Mouse (Mus musculus) kidney, postnatal 14 days (tissue): ENCODE measurements around the gene Resf1.
"Not testable (repeated sequence)": the region's sequence is repeated elsewhere in the genome, so short reads cannot be mapped to it uniquely, and the experiment has no call there.

ENCODE experiments used
- DNase-seq: peaks from one replicate; pipeline ENCODE4 v3.0.0; 2022; ENCODE audit warnings: mixed read lengths

Resf1 gene

DNA sequence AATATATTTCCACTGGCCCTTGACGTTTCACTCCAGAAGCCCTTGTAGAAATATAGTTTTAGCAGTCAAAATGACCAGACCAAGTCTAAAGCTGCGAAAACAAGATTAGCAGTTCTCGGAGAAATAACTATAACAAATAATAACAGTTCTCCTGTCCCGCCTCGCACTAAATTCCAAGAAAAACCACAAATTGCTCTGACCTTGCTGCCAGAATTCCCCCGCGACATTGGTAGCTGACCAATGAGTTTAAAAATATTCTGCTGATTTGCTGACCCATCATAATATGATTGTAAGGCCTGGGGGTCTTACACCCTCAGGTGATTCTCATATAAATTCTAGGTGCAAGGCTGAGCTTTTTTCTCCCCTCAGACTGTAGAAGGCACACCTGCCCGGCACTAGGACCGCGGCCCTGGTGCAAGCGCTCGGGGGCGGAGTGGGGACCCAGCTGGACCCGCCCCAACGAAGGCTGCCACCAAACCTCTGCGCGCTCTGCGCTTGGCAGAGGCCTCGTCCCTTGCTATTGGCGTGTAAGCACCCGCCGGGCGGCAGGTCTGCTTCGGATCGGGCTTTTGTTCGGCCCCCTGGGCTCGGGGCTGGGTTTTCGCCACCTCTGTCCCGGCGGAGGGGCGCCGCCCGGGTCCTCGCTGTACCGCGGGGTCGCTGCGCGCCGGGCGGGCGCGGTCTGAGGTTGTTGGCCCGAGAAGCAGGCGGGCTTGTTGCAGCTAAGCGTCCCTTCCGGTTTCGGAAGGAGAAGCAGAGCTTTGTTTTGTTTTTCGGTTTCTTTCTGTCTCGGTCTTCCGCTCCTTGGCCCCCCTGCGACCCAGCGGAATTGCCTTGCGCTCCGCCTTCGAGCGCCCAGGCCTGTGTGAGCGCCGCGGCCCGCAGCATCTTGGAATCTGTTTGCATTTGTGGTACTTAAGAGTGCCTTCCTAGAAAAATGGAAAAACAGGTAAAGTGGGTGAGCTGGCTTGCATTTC, at the start of gene Resf1:
Gene Resf1, plus strand, starts transcription at position 459 of the 977 bp plus-strand sequence.
- peak; percentile 93 for DNase-seq

DNA sequence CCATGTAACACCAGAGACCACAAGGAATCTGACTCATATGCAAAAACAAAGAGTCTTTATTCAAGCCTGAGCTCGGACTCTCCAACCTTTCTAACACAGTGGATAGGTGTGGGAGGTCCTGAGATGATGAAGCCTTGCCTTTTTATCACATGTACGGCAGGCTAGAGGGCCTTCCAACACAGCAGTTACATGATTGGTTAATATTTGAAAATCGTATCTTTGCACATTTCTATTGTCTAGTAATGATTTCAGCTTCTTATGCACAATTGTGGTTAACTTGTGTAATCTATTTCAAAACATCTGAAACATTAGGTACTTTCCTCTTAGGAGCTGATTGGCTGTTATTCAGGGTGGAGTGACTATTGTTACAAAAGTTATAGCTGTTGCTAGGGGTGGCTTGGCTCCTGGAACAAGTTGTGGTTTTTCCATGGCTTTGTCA, 48.4 kb upstream of the Resf1 start:
- DNase-seq = no peak

DNA sequence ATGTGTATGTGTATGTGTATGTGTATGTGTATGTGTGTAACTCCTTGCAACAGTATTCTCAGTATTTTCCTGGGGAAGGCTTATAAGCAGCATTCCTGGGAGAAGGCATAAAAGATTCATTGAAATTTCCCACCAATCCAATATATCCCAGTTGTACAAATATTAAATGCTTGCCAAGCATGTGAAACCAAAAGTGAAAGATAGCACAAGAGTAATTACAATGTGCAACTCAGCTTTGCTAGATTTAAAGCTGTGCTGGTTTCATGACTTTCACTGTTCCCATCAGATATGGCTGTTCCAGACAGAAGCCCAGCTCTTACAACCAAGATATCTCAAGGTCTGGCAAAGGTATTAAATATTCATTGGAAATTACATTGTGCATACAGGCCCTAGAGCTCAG, 41.3 kb upstream of the Resf1 start:
- no peak for DNase-seq

DNA sequence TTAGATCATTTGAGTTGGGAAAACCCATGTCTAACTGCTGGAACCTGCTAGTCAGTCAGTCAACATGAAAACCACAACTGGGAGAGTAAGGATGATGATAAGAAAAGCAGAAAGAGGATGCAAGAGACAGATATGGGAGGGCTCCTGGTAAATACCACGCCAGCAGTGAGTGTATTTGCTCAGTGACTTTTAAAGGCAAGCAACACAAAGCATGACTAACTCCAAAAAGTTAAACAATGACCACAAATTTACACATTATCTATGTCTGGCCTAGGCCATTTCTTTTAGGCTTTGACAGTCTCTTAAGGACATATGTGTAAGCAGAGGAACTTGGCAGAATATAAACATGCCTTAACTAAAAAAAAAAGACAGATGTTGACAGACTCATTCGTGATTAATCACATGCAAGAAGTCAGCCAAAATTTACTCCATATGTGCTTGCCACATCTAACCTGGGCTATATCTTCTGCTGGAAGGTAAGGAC, 30.9 kb upstream of the Resf1 start:
- no peak for DNase-seq

DNA sequence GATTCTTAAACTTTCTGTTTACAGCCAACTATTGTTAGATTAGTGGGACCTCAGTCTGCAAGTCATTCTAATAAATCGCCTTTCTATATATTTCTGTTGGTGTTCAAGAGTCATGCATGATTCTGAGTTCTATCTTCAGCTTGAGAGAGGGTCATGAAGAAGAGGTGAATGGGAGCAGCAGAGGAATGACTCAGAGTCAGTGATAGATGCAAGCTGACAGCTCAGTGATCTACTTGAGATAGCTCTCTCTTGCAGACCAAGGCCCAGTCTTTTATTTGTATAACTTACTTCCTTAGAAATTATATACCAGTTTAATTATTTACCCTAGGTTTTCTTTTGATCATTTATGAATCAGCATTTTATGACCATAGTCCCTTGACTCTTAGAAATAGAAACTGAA, 30.3 kb upstream of the Resf1 start:
- DNase-seq = no peak

DNA sequence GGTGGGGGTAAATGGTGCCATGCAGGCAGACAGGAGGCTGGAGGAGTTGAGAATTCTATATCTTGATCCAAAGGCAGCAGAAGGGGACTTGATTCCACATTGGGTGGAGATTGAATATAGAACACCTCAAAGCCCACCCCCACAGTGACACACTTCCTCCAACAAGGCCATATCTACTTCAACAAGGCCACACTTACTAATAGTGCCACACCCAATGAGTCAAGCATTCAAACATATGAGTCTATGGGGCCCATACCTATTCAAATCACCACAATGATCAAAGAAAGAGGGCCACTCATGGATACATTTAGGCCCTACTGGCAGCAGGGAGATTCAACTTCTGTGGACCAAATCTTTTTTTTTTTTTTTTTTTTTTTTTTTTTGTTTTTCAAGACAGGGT, 28.7 kb upstream of the Resf1 start:
- no peak for DNase-seq

DNA sequence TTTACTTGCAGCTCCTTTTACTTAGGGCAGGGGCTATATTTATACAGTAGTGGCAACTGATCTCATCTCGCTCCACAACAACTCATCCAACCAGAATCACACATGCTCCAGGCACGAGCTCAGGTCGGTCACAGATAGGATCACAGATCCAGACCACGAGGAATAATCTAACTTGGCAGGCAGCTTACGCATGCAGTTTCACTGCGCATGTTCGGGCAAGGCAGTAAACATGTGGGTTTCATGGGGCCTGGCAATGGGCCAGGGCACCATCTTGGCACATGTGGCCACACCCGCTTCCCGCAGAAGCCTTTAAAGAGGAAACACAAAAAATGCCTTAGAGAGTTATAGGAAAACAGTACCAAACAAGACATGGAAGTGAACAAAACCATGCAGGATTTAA, 21.0 kb upstream of the Resf1 start:
- DNase-seq = not testable (repeated sequence)

DNA sequence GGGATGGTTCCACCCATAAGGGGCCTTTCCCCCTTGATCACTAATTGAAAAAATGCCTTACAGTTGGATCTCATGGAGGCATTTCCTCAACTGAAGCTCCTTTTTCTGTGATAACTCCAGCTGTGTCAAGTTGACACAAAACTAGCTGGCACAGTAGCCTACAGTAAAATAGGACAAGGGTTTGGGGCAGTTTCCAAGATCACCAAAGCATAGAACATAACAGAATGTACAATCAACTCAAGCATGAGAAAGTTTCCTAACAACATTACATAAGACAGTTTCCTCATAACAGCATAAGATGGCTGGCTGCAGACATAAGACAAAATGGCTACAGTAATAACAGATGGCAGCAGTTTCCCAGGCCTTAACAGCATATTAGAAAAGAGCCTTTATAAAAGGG, 6.0 kb upstream of the Resf1 start:
- DNase-seq = not testable (repeated sequence)

DNA sequence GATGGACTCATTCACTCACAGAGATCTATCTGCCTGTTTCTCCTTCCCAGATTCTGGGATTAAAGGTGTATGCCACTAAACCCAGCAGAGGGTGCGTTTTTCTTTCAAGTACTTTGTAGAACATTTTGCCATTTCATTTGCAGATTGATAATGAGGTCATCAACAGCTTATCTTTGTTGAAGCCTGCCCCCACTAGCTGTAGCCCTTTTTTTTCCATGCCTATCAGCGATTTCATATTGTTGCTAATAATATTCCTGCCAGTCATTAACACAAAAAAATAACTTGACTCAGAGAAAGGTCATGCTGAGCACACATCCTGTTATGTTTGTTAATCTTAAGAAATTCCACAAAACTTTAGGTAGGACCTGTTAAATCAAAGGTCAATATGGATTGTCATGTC, 2.1 kb upstream of the Resf1 start:
- DNase-seq = no peak

DNA sequence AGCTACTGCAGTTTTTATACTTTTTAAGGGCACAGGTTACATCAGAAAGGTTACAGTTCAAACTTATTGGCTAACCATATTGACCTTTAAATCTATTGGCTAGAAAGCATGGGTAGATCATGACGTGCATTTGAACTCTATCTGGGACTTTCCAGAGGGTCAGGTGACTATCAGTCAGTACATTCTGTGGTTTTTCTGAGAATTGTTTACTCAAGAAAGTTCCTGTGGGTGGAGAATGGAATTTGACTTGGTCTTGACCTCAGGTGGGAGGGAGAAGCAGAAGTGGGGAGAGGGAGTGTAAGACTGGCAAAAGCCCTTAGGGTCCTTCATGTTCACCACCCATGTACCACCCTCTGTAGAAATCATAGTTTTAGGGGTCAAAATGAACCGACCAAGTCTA, 1.4 kb upstream of the Resf1 start:
- no peak for DNase-seq

DNA sequence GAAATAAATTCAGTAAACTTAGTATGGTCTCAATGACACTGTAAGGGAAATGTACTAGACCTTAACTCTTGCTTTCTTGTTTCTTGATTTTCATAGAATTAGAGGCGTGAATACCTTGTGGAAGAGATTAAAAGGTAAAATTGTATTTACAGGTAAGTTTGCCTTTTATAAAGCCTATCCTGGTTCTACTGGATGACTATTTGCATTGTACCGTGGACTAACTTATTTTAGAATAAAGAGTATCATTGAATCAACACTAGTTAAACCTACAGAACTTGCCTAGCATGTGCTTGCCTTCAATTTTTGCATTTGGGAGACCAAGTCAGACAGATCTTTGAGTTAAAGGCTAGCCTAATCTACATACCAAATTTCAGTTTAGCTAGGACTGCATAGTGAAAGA, 1.0 kb downstream of the Resf1 start:
- DNase-seq = no peak

DNA sequence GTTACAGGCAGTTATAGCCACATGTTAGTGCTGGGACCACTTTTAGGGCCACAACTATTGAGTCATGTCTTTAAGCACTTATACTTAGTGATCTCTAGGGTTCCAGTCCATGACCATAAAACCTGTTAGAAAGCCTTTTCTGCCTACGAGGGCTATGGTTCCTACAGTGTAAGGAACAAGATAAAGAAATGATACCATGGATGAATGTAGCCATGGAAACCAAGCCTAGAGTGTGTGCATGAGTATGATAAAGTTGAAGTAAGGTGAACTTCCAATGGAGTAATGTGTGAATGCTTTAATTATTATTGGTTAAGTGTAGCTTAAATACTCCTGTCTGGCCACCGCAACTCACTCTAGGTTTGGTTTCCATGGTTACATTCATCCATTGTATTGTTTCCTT, 1.8 kb downstream of the Resf1 start:
- DNase-seq = no peak

DNA sequence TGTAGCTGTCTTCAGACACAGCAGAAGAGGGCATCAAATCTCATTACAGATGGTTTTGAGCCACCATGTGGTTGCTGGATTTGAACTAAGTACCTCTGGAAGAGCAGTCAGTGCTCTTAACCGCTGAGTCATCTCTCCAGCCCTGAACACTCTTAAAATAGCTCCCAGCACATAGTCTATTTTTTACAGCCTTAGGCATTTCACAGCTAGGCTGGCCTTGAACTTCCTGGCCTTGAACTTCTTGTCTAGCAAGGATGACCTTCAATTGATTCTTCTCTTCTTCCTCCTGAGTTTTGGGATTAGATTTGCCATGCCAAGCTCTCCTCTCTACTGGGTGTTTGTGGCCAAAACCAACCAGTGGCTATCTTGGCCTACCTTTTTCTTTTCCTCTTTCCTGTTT, 2.6 kb downstream of the Resf1 start:
- DNase-seq = no peak

DNA sequence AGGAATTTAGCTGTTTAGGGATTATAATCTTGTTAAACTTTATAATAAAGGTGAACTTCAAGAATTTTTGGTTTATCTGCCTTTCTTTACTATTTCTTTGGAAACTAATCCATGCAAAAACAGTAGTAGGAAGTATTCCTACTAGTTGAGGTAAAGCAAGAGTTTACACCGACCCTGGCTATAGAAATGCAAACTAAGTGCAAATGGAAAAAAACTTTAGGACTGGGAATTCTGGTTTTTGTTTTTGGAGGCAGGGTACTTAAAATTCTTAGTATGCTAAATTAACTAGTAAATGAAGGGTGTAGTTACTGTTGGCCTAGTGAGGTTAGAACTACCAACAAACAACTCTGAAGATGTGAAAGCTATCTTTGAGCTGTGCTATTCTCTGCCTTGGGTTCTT, 3.0 kb downstream of the Resf1 start:
- no peak for DNase-seq

DNA sequence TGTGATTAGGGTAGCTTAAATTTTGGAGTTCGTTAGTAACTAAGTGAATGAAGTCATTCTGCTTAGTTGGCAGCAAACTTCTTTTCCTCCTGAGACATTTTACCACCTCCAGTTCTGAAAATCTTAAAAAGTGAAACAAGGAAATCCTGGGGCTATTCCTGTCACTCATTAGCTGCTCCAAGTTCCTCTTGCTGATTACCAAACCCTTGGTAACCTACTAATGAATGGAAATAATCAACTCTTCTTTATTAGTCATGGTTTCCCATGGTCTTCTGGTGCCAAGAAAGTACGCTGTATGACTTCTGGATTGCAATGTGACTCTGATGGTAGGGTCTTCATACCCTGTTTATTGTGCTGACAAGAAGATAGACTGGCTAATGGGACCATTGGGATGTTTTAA, 5.7 kb downstream of the Resf1 start:
- DNase-seq = no peak

DNA sequence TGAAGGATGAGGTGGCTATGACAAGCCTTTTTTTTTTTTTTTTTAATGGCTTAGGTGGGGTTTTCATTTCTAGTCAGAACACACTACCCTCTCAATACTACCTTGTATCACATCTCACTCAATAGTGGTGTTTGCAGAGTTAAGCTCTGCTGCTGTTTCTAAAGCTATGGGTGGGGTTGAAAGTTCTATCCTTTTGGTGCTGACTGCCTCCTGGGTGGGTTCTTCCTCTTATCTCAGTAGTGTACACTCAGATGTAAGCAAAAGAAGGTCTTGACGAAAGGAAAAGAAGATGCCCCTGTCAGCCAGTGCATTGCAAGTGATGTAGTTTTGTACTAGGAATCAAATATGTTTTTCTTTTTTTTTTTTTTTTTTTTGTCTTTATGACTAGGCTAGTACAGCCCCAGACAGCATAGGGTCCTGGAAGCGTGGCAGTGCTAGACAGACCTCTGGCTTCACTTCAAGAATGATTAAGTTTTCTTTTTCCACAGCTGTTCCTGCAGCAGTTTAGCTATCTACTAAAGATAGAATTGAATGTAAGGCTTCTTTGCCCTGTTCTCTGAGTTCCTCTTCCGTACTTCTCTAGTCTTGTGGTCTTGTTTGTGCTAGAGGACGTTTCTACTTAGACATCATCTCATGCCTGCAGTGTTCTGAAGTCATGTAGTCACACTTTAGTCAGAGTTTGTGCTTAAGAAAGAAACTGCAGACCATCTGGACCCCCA, 14.5 kb downstream of the Resf1 start:
- no peak for DNase-seq

DNA sequence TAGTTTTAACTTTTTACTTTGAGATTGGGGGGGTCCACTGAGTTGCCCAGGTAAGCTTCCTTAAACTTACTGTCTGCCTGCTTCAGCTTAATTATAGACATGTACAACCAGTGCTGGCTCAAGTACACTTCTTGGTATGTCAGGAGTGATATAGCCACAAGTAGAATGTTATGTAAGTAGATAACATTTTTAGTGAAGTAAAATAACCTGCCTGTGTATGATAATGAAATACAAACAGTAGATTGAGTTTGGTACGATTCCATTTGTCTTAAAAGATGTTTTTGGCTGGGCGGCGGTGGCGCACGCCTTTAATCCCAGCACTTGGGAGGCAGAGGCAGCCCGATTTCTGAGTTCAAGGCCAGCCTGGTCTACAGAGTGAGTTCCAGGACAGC, 15.0 kb downstream of the Resf1 start:
- DNase-seq = no peak

DNA sequence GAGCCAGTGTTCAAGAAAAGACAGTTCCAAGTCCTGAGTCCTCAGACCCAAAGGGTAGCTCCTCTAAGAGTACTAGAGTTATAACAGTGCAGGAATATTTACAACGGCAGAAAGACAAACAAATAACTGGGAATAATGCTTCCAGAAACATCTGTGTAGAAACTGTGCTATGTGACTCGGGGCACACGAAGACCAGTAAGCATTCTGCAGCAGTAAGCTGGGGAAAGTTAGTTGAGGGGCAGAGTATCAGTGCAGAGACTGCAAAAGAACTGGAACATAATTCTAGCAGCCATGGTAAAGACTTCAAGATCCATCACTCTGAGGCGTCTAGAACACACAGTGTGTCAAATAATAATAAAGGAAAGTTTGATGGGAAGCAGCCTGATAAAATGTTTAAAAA, 19.9 kb downstream of the Resf1 start:
- DNase-seq = no peak

DNA sequence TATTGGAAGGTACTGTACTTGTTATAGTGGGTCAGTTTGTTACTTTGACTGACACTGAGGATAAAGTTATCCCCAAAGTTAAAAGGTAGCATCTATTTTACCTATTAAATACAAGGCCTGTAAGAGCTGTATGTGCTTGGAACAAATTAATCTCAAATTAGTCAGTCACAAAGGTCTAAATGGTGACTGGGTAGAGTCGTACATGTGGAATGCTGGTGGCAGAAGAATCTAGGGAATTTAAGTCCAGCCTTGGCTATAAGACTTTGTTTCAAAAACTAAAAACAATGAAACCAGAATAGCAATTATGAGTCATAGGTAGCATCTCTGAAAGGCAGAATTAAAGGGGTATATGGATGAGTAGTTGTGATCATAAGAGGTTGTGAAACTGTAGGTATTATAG, 21.1 kb downstream of the Resf1 start:
- no peak for DNase-seq

DNA sequence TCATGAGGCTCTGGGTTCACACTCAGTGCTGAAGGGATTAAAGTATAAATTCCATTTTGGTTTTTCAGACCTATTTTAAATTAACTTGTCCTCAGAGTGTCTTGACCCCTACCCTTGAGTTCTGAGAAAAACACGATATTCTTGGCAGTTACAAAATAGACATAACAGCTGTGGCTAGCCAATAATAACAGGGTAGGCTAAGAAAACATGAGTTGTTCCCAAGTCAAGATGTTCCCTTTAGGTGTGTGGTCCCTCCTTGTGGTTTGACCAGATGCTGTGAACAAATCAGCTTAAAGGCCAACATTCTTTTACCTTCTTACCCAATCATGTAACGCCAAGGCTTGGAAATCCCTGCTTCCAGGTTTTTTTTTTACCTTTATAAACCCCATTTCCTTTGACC, 23.8 kb downstream of the Resf1 start:
- DNase-seq = peak; percentile 26

DNA sequence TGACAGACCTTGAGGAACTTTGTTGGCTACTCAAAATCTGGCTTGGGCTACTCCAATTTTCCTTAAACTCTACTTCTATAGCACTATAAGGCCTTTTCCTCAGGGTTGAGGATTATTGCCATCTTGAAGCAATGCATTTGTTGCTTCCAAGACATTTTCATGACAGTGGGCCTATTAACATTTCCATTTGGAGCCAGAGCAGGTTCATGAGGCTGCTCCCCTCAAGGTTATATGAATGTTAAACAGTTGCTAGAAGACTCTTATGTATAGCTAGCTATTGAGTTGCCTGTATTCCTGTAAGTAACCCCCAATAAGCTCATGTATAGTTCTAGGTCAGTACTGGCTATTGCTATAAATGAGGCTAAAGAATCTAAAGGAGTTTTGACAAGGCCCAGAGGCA, 28.8 kb downstream of the Resf1 start:
- DNase-seq = no peak

DNA sequence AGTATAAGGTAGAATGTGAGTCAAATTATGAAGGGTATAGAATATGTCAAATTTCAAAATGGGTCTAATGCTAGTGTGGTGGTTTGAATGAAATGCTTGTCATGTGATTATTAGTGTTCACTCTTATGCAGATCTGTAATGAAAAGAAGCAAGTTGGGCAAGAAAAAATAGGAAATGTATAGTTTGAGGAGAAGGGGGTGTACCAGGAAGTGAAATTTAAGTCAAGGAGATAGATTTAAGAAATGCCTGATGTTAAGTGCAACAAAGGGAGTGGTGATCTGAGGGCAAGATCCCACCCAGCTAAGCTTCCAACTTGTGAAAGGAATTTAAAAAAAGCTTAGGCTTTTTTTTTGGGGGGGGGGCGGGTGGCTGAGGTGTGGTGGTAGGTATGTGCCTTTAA, 29.4 kb downstream of the Resf1 start:
- DNase-seq = no peak

DNA sequence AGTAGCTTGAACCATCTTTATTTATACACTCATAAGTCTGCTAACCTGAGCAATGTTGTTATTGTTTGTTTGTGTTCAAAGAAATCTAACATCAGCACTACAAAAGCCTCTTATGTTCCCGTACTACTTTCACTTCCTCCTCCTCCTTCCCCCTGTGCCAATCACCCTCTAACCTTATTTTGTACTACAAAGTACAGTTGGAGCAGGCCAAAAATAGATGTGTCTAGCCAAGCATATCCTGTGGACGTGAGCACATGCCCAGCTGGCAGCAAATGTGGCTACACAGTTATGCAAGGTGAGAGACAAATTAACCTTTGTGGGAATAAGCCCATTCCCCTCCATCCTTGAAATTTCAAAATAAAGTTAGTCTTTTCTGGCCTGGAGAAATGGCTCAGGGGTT, 34.6 kb downstream of the Resf1 start:
- DNase-seq = peak; percentile 76

DNA sequence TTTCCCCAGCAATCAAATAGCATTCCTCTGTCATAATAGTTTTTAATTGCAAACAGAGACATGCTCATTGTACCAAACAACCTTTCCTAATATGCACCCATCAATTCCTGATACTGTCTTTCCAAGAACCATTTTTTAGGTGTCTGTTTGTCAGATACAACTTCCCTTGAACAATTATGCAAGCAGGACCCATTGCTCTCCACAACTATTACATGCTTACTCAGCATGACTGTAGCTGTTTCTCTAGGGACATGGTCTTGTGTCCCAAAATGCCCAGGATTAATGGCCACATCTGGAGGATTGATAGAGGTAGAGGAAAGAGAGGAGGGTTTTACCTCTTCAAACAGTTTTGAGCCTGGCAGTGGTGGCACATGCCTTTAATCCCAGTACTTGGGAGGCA, 35.2 kb downstream of the Resf1 start:
- DNase-seq = no peak
